Mouse (Mus musculus) heart, embryonic 14.5 days (tissue): ENCODE results near the gene Bmp8b. TPM values are rescaled to one million over a fixed set of nuclear protein-coding genes. Genes with fewer than 3 reads are reported as not detected.
"Not testable (repeated sequence)": the region's sequence is repeated elsewhere in the genome, so short reads cannot be mapped to it uniquely, and the experiment has no call there.

ENCODE experiments used
- ATAC-seq: fragments of 200-750 bp; cut with Nextera tagmentation; 2 replicates; pipeline ENCODE4 v1.8.0; 2017; ENCODE audit warnings: low read depth, moderate TSS enrichment; ENCODE audit not compliant: insufficient number of reproducible peaks, insufficient read depth, low FRiP score
- H3K27ac ChIP-seq, 2 experiments: fragments of 200-500 bp in 1 of 2; fragments of 300-500 bp in 1 of 2; sonication (generic) in 1 of 2; replicated peaks in 1 of 2; 2 replicates each; pipeline ENCODE4 v1.5.1; 2012 to 2014; ENCODE audit warnings: low read depth in 2 of 2, low read length in 2 of 2, control low read depth in 1 of 2, mild to moderate bottlenecking in 1 of 2, mixed read lengths in 1 of 2; ENCODE audit not compliant: control insufficient read depth in 1 of 2, insufficient read depth in 1 of 2
- H3K27me3 ChIP-seq: fragments of 300-500 bp; sonication (generic); 2 replicates; pipeline ENCODE4 v1.6.1; 2014; ENCODE audit warnings: mild to moderate bottlenecking, low read length, control low read depth; ENCODE audit not compliant: control insufficient read depth, insufficient read depth
- H3K36me3 ChIP-seq: fragments of 300-500 bp; sonication (generic); 2 replicates; pipeline ENCODE4 v1.6.1; 2014; ENCODE audit warnings: mild to moderate bottlenecking, control low read depth, low read length, mixed read lengths; ENCODE audit not compliant: control insufficient read depth, insufficient read depth
- H3K4me1 ChIP-seq, 2 experiments: fragments of 200-500 bp in 1 of 2; fragments of 300-500 bp in 1 of 2; sonication (generic) in 1 of 2; 2 replicates each; pipeline ENCODE4 v1.6.1; 2012 to 2014; ENCODE audit warnings: low read length in 2 of 2, control low read depth in 1 of 2, mixed read lengths in 1 of 2; ENCODE audit not compliant: control insufficient read depth in 2 of 2, insufficient read depth in 2 of 2
- H3K4me2 ChIP-seq: fragments of 300-500 bp; sonication (generic); 2 replicates; pipeline ENCODE4 v1.6.1; 2014; ENCODE audit warnings: mild to moderate bottlenecking, low read length
- H3K4me3 ChIP-seq, 2 experiments: fragments of 200-500 bp in 1 of 2; fragments of 300-500 bp in 1 of 2; sonication (generic) in 1 of 2; 2 replicates each; pipeline ENCODE4 v1.5.1; 2012 to 2014; ENCODE audit warnings: low read length in 2 of 2, mild to moderate bottlenecking in 2 of 2, control low read depth in 1 of 2, low read depth in 1 of 2, moderate library complexity in 1 of 2; ENCODE audit not compliant: control insufficient read depth in 1 of 2, insufficient read depth in 1 of 2
- H3K9ac ChIP-seq: fragments of 300-500 bp; sonication (generic); 2 replicates; pipeline ENCODE4 v1.6.1; 2014; ENCODE audit warnings: mild to moderate bottlenecking, low read length
- H3K9me3 ChIP-seq: fragments of 300-500 bp; sonication (generic); 2 replicates; pipeline ENCODE4 v1.6.1; 2016; ENCODE audit warnings: low read length, control low read depth; ENCODE audit not compliant: control insufficient read depth
- WGBS: fragments of 180-500 bp; shearing (Covaris S2); extraction: QIAGEN DNeasy Blood & Tissue Kit; methylation state at CpG from one replicate; pipeline ENCODE4 v1.1.7; 2014; 5-methylcytosine and 5-hydroxymethylcytosine counted together
- polyA plus RNA-seq: library from polyadenylated mRNA; unstranded; fragments of >200 nt; fragmentation: Nextera tagmentation; extraction: Ambion mirVana; gene quantifications from 2 replicates; pipeline ENCODE4 v1.2.1, GENCODE M21; 2014

The Bmp8b gene
- polyA plus RNA-seq, 1 experiment from 2014 or later = 0.23 TPM

- Histone ChIP-seq H3K4me3 (no peak overlapping the region; a peak in 1 of 4 replicates), H3K27ac (no peak overlapping the region), H3K36me3 (no peaks in the 10 kb centered on the region), H3K9ac (no peak overlapping the region), H3K4me1 (no peaks in the 10 kb centered on the region), H3K9me3 (no peaks in the 10 kb centered on the region), H3K4me2 (peak overlapping the region; percentile 44), H3K27me3 (peaks cover 4% of the 10 kb centered on the region; the same call in 1 of the 2 replicates)
- 29% methylated on average over 17 of the region's 17 CpGs for WGBS
- ATAC-seq = no peak
These were observed 11.7 kb upstream of the Bmp8b start for GRCm38 (mm10) chr4:123093064-123093776.

GRCm38 (mm10) chr4:123093869-123094268, 11.1 kb upstream of the Bmp8b start:
- H3K36me3 ChIP-seq = no peaks in the 10 kb centered on the region
- H3K9ac ChIP-seq = no peak overlapping the region
- no peaks in the 10 kb centered on the region for H3K4me1 ChIP-seq
- ATAC-seq = no peak
- no peak overlapping the region for H3K27ac ChIP-seq
- H3K4me2 ChIP-seq = peak overlapping the region; percentile 44; the same call in 1 of the 2 replicates
- 36% methylated on average over 9 of the region's 9 CpGs for WGBS
- H3K27me3 ChIP-seq = peaks cover 4% of the 10 kb centered on the region; the same call in 1 of the 2 replicates
- H3K9me3 ChIP-seq = no peaks in the 10 kb centered on the region
- no peak overlapping the region for H3K4me3 ChIP-seq

- WGBS = 22% methylated on average over 24 of the region's 24 CpGs
- no peak overlapping the region for H3K27ac ChIP-seq
- peaks cover 36% of the 10 kb centered on the region for H3K27me3 ChIP-seq
- H3K9ac ChIP-seq = no peak overlapping the region
- no peak for ATAC-seq
- no peaks in the 10 kb centered on the region for H3K9me3 ChIP-seq
- peaks cover 4 to 10% of the 10 kb centered on the region in 2 experiments for H3K4me1 ChIP-seq
- H3K36me3 ChIP-seq = no peaks in the 10 kb centered on the region
- peak overlapping the region; percentile 62 for H3K4me2 ChIP-seq
- H3K4me3 ChIP-seq = peak overlapping the region; percentile 34 to 35; a peak in 2 of 4 replicates
These were observed 456 bp downstream of the Bmp8b start for GRCm38 (mm10) chr4:123105451-123105790.

DNA sequence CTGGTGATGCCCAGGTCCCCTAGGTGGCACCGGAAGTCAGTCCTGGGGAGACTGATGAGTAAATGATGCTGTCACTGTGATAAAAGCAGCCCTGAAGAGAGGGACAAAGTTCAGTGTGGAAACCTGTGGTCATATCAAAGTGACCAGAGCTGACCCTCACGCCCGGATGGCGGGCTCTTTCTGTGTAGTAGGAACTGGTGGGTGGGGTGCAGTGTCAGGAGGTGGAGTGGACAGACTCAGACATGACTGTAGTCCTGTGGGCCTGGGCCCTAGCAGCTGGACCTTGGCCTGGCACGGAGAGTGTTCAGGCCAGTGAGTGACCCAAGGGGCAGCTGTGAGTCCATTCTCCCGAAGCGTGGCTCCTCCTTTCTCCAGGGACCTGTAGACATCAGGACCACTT, 964 bp downstream of the Bmp8b start:
- not testable (repeated sequence) for H3K36me3 ChIP-seq, H3K9ac ChIP-seq, H3K4me2 ChIP-seq, H3K4me3 ChIP-seq, ATAC-seq, H3K9me3 ChIP-seq, H3K27ac ChIP-seq
- H3K4me1 ChIP-seq = peaks cover 4 to 10% of the 10 kb centered on the region in 2 experiments
- H3K27me3 ChIP-seq = peaks cover 36% of the 10 kb centered on the region
- WGBS = 82% methylated on average over 6 of the region's 7 CpGs

- no peaks in the 10 kb centered on the region for H3K9me3 ChIP-seq
- WGBS = 78% methylated on average over 2 of the region's 2 CpGs
- H3K4me1 ChIP-seq = peaks cover 4 to 10% of the 10 kb centered on the region in 2 experiments
- H3K4me2 ChIP-seq = no peak overlapping the region
- H3K4me3 ChIP-seq = no peak overlapping the region
- ATAC-seq = no peak
- H3K36me3 ChIP-seq = no peaks in the 10 kb centered on the region
- peaks cover 36% of the 10 kb centered on the region for H3K27me3 ChIP-seq
- no peak overlapping the region for H3K9ac ChIP-seq
- H3K27ac ChIP-seq = no peak overlapping the region
These were observed 1.9 kb downstream of the Bmp8b start for GRCm38 (mm10) chr4:123106864-123107263.

DNA sequence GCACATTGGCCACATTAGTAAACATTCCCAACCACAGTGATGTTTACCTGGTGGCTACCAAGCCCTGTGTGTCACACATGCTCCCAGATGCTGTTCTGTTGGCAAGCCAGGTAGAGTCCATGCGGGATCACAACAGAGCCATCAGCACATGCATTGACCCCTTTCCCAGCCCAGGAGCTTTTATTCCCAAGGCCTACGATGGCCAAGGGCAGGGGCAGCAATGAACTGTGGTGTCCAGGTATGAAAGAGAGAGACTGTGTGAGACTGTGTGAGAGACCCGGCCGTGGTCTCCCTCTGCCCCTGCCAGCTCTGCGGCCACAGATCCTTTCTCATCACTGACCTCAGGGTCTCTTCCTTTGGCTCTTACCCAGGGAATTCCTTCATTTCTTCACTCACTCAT, 3.1 kb downstream of the Bmp8b start:
- no peak overlapping the region for H3K4me2 ChIP-seq
- peaks cover 4 to 10% of the 10 kb centered on the region in 2 experiments for H3K4me1 ChIP-seq
- no peaks in the 10 kb centered on the region for H3K36me3 ChIP-seq
- no peak overlapping the region for H3K4me3 ChIP-seq
- no peak overlapping the region for H3K9ac ChIP-seq
- no peak for ATAC-seq
- 84% methylated on average over 5 of the region's 5 CpGs for WGBS
- H3K9me3 ChIP-seq = no peaks in the 10 kb centered on the region
- H3K27me3 ChIP-seq = peaks cover 33% of the 10 kb centered on the region
- H3K27ac ChIP-seq = no peak overlapping the region

- ATAC-seq = no peak
- no peak overlapping the region for H3K27ac ChIP-seq
- no peak overlapping the region for H3K9ac ChIP-seq
- H3K36me3 ChIP-seq = no peaks in the 10 kb centered on the region
- no peak overlapping the region for H3K4me3 ChIP-seq
- H3K4me2 ChIP-seq = no peak overlapping the region
- peaks cover 12% of the 10 kb centered on the region for H3K27me3 ChIP-seq
- no peaks in the 10 kb centered on the region for H3K9me3 ChIP-seq
- WGBS = 86% methylated on average over 4 of the region's 4 CpGs
- H3K4me1 ChIP-seq = no peaks in the 10 kb centered on the region; a peak in 1 of 4 replicates
These were observed 5.8 kb downstream of the Bmp8b start for GRCm38 (mm10) chr4:123110751-123111150.
